Comparison of ENCODE assay signal across 20 mouse cellular contexts in the genomic region with DNA sequence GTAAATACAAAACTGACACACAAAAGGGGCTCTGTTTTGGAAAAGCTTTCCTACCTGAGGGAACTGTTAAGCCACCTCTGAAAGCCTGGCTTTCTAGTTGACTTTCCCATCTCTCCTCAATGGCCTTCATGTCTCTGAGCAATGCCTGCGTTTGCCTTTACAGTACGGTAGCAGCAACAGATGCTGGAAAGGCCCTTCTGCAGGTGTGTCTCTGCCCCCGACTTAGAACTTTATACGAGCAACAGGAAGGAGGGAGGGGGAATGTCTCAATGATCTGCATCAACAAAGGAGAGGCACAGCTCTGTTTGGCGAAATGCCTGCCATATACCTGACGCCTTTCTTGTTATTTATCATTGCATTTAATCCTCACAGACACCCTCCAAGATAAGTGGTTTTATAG.
DNase-seq lines count a peak whose midpoint lies in the region; TF ChIP-seq lines count a peak whose summit lies in the region.
"Had no signal": no experiment of that assay in that cellular context is flagged by ENCODE, and none has a peak within 500 bp of the region (broad histone marks: within the 10 kb centered on the region; RNA-seq: fewer than 3 reads in every experiment).

No protein-coding gene starts in this region.

- H3K27me3 ChIP-seq in spleen, adult 2 months (ENCODE audit: control insufficient read depth, insufficient read depth, low read length), result no peaks in the 10 kb centered on the region

- peak in 1 of 2 experiments; percentile 34 for DNase-seq in spleen, adult 2 months (ENCODE audit: low read depth in 1 of 2, low spot score in 2 of 2)
- no peak for DNase-seq in spleen, adult 18-20 months
- peak; percentile 74 for DNase-seq in induced T-regulatory cell, adult 2 months (ENCODE audit: low read depth)
- peak; percentile 83 for DNase-seq in thymus, postnatal 0 days (ENCODE audit: low spot score)
- no peak for DNase-seq in left cerebral cortex, postnatal 25 days (ENCODE audit: low spot score in 2 of 2)
- no peak for DNase-seq in right cerebral cortex, adult 2 months (ENCODE audit: low spot score in 2 of 2)
- DNase-seq in lung, postnatal 14 days, result no peak
- DNase-seq: B cell, adult 2 months; cerebellum, adult 8-10 months; gastrocnemius, postnatal 36 days; kidney, postnatal 36 days; layer of hippocampus, adult 9-11 months; liver, postnatal 0 days; lung, postnatal 10 days; midbrain, embryonic 14.5 days; right cerebral cortex, postnatal 14 days had no signal

- peak; percentile 68 for TF ChIP-seq POLR2A in spleen, adult 2 months (IDR thresholded peaks at IDR 0.05; ENCODE audit: low read depth, low read length)

- peaks cover 4% of the 10 kb centered on the region; the same call in 1 of the 2 replicates for H3K4me1 ChIP-seq in spleen, adult 2 months (ENCODE audit: control insufficient read depth, insufficient read depth, insufficient read length)

- H3K27ac ChIP-seq in spleen, adult 2 months (ENCODE audit: insufficient read depth, low read length), result peak overlapping the region; percentile 72
- H3K27ac ChIP-seq: hindbrain, embryonic 14.5 days; left cerebral cortex, adult 2 months; limb, embryonic 10.5 days had no signal

- TF ChIP-seq CTCF in spleen, adult 2 months (IDR thresholded peaks at IDR 0.05; ENCODE audit: extremely low read depth, insufficient read depth, insufficient read length, insufficient replicate concordance), result no peak

- intact Hi-C loops in left cerebral cortex, postnatal 25 days (cut with DNase I), result no loop called here

- H3K36me3 ChIP-seq in spleen, adult 2 months (ENCODE audit: control insufficient read depth, insufficient read depth, low read length), result no peaks in the 10 kb centered on the region
- H3K36me3 ChIP-seq: limb, embryonic 10.5 days had no signal

- no peak overlapping the region for H3K4me3 ChIP-seq in spleen, adult 2 months (ENCODE audit: extremely low read depth, insufficient read depth, insufficient read length)
- H3K4me3 ChIP-seq: erythroblast, embryonic 14.5 days; left cerebral cortex, adult 2 months; limb, embryonic 10.5 days had no signal

- 69% methylated on average over 6 of the region's 6 CpGs for WGBS in spleen, adult 2 months

Comparison
In these comparisons a context has a peak if more than half of its experiments do, and no peak if none do; other contexts are left out.
1. DNase-seq: peak in induced T-regulatory cell, adult 2 months (single experiment) and thymus, postnatal 0 days (single experiment); none in spleen, adult 18-20 months (0 of 2), left cerebral cortex, postnatal 25 days (0 of 2), right cerebral cortex, adult 2 months (0 of 2) and lung, postnatal 14 days (single experiment).